Mouse (Mus musculus) midbrain, embryonic 11.5 days (tissue): ENCODE data around the gene Grin3a. TPM values are rescaled to one million over a fixed set of nuclear protein-coding genes. Genes with fewer than 3 reads are reported as not detected.
"Not testable (repeated sequence)": the region's sequence is repeated elsewhere in the genome, so short reads cannot be mapped to it uniquely, and the experiment has no call there.

Source experiments
- ATAC-seq: fragments of 200-750 bp; cut with Nextera tagmentation; 2 replicates; pipeline ENCODE4 v1.8.0; 2017; ENCODE audit warnings: moderate TSS enrichment, moderate library complexity; ENCODE audit not compliant: low FRiP score
- DNase-seq: peaks from one replicate; pipeline ENCODE4 v3.0.0; 2015; ENCODE audit warnings: low spot score; ENCODE audit errors: missing footprints
- H3K27ac ChIP-seq: fragments of 300-500 bp; sonication (generic); 2 replicates; pipeline ENCODE4 v1.5.1; 2014; ENCODE audit warnings: low read depth, low read length
- H3K27me3 ChIP-seq: fragments of 300-500 bp; sonication (generic); 2 replicates; pipeline ENCODE4 v1.6.1; 2014; ENCODE audit warnings: mild to moderate bottlenecking, low read length, moderate library complexity, mixed read lengths; ENCODE audit not compliant: control insufficient read depth, insufficient read depth
- H3K36me3 ChIP-seq: fragments of 300-500 bp; sonication (generic); 2 replicates; pipeline ENCODE4 v1.6.1; 2014; ENCODE audit warnings: mild to moderate bottlenecking, low read length, moderate library complexity, mixed read lengths; ENCODE audit not compliant: control insufficient read depth, insufficient read depth
- H3K4me1 ChIP-seq: fragments of 300-500 bp; sonication (generic); 2 replicates; pipeline ENCODE4 v1.6.1; 2014; ENCODE audit warnings: low read length; ENCODE audit not compliant: control insufficient read depth, insufficient read depth
- H3K4me2 ChIP-seq: fragments of 300-500 bp; sonication (generic); 2 replicates; pipeline ENCODE4 v1.6.1; 2014; ENCODE audit warnings: mild to moderate bottlenecking, moderate library complexity
- H3K4me3 ChIP-seq: fragments of 300-500 bp; sonication (generic); 2 replicates; pipeline ENCODE4 v1.5.1; 2014; ENCODE audit warnings: low read depth, low read length
- H3K9ac ChIP-seq: fragments of 300-500 bp; sonication (generic); 2 replicates; pipeline ENCODE4 v1.6.1; 2014; ENCODE audit warnings: low read length
- H3K9me3 ChIP-seq: fragments of 300-500 bp; sonication (generic); 2 replicates; pipeline ENCODE4 v1.6.1; 2016; ENCODE audit warnings: low read length; ENCODE audit not compliant: control insufficient read depth
- WGBS: fragments of 180-500 bp; shearing (Covaris S2); extraction: QIAGEN DNeasy Blood & Tissue Kit; methylation state at CpG from one replicate; pipeline ENCODE4 v1.1.7; 2014; 5-methylcytosine and 5-hydroxymethylcytosine counted together
- polyA plus RNA-seq: library from polyadenylated mRNA; unstranded; fragments of >200 nt; fragmentation: Nextera tagmentation; extraction: Ambion mirVana; gene quantifications from 2 replicates; pipeline ENCODE4 v1.2.1, GENCODE M21; 2014

Gene Grin3a
- polyA plus RNA-seq, 1 experiment from 2014 or later, result 1.0 TPM

GRCm38 (mm10) chr4:49659421-49659820 is 186.1 kb downstream of the Grin3a start:
- Histone ChIP-seq H3K27ac (no peak overlapping the region), H3K9ac (no peak overlapping the region), H3K9me3 (no peaks in the 10 kb centered on the region), H3K4me3 (no peak overlapping the region), H3K4me1 (no peaks in the 10 kb centered on the region), H3K4me2 (no peak overlapping the region), H3K36me3 (peaks cover 6% of the 10 kb centered on the region; the same call in 1 of the 2 replicates), H3K27me3 (no peaks in the 10 kb centered on the region)
- no peak for ATAC-seq
- 97% methylated on average over 1 of the region's 1 CpGs for WGBS
- no peak for DNase-seq

DNA sequence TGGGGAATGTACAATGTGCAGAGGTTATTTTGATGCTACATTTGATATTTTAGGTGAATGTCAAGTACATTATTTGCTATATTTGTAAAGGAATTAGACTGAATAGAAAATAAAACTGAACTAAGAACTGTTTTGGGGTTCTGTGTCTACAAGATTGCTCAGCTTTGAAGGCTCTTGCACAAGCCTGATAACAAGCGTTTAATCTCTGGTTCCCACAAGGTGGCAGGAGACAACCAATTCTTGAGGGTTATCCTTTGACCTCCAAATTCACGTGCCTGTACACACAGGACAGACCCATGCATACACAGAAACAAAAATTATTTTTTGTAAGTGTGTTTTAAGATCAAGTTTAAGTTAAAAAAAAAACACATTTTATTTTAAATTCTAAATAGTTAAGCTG is 205.6 kb downstream of the Grin3a start:
- Histone ChIP-seq H3K36me3 (peaks cover 8% of the 10 kb centered on the region; the same call in 1 of the 2 replicates), H3K4me1 (no peaks in the 10 kb centered on the region), H3K9me3 (no peaks in the 10 kb centered on the region), H3K4me2 (no peak overlapping the region), H3K27me3 (no peaks in the 10 kb centered on the region), H3K4me3 (no peak overlapping the region), H3K27ac (no peak overlapping the region), H3K9ac (no peak overlapping the region)
- 73% methylated on average over 2 of the region's 2 CpGs for WGBS
- ATAC-seq (no peak), DNase-seq (no peak)

DNA sequence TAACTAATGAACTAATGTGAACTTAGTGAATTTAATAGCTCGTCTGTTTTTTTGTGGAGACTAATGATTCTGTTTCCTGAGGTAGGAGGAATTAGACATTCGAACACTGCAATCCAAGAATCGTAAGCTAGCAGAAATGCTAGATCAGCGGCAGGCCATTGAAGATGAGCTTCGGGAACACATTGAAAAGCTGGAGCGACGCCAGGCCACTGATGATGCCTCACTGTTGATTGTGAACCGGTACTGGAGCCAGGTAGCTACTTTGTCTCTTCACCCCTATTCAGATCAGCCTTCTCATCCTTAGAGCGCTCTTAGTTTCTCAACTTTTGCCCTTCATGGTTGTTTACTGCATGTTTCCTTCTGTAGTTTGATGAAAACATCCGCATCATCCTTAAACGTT is 207.7 kb downstream of the Grin3a start:
- no peaks in the 10 kb centered on the region for H3K27me3 ChIP-seq
- no peaks in the 10 kb centered on the region for H3K4me1 ChIP-seq
- no peaks in the 10 kb centered on the region for H3K9me3 ChIP-seq
- no peak for ATAC-seq
- no peak overlapping the region for H3K9ac ChIP-seq
- DNase-seq, result no peak
- no peak overlapping the region for H3K4me3 ChIP-seq
- H3K36me3 ChIP-seq, result peaks cover 6% of the 10 kb centered on the region; the same call in 1 of the 2 replicates
- no peak overlapping the region for H3K27ac ChIP-seq
- no peak overlapping the region for H3K4me2 ChIP-seq
- WGBS, result 94% methylated on average over 11 of the region's 11 CpGs

- Histone ChIP-seq H3K9ac (peak overlapping the region; percentile 84), H3K27ac (peak overlapping the region; percentile 61), H3K4me1 (no peaks in the 10 kb centered on the region; the same call in 1 of the 2 replicates), H3K4me3 (peak overlapping the region; percentile 81), H3K9me3 (no peaks in the 10 kb centered on the region), H3K4me2 (peak overlapping the region; percentile 82), H3K27me3 (no peaks in the 10 kb centered on the region), H3K36me3 (no peaks in the 10 kb centered on the region)
- under 1% methylated on average over 30 of the region's 30 CpGs for WGBS
- ATAC-seq, result no peak; the same call in 1 of the 2 replicates
- no peak for DNase-seq
These were observed 213.4 kb downstream of the Grin3a start for GRCm38 (mm10) chr4:49632139-49632481.

GRCm38 (mm10) chr4:49631319-49632138 is 214.0 kb downstream of the Grin3a start, which contains the start of gene Rnf20:
Gene Rnf20 (plus strand): TSS chr4:49632006.
- peak within 1 kb of the TSS; percentile 84 for H3K9ac ChIP-seq
- peak within 1 kb of the TSS; percentile 81 for H3K4me3 ChIP-seq
- H3K27ac ChIP-seq, result peak within 1 kb of the TSS; percentile 61
- H3K36me3 ChIP-seq, result no peaks in the 10 kb centered on the region
- DNase-seq (peak; percentile 99), ATAC-seq (peak; percentile 97)
- H3K4me1 ChIP-seq, result no peaks in the 10 kb centered on the region; the same call in 1 of the 2 replicates
- 4% methylated on average over 37 of the region's 37 CpGs for WGBS
- no peaks in the 10 kb centered on the region for H3K9me3 ChIP-seq
- peak within 1 kb of the TSS; percentile 82 for H3K4me2 ChIP-seq
- no peaks in the 10 kb centered on the region for H3K27me3 ChIP-seq

GRCm38 (mm10) chr4:49628941-49629340 is 216.6 kb downstream of the Grin3a start:
- Histone ChIP-seq H3K9me3 (no peaks in the 10 kb centered on the region), H3K4me1 (no peaks in the 10 kb centered on the region; the same call in 1 of the 2 replicates), H3K27me3 (no peaks in the 10 kb centered on the region), H3K27ac (no peak overlapping the region), H3K9ac (no peak overlapping the region), H3K4me2 (no peak overlapping the region), H3K4me3 (no peak overlapping the region), H3K36me3 (no peaks in the 10 kb centered on the region)
- WGBS, result 77% methylated on average over 5 of the region's 5 CpGs
- ATAC-seq (no peak), DNase-seq (no peak)

DNA sequence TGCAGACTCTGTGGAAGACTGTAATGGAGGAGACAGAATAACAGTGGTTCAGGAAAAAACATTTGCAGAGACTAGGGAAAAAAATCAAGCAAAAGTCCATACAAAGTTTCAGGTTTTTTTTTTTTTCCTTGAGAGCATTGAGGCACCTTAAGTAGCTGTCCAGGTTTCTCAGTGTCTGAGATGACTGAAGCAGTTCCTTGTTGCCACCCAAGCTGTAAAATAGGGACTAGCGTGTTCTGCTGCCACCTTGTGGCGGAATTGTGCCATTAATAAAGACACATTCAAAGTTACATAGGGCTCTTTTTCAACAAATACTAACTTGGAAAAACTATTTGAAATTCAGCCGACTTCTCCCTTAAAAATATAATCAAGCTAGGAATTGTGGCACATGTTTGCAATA is 218.6 kb downstream of the Grin3a start:
- Histone ChIP-seq H3K4me2 (no peak overlapping the region), H3K9me3 (no peaks in the 10 kb centered on the region)
- ATAC-seq, result no peak

GRCm38 (mm10) chr4:49624969-49625368 is 220.6 kb downstream of the Grin3a start:
- not testable (repeated sequence) for ATAC-seq, H3K9ac ChIP-seq

More for the DNA sequence above, 218.6 kb downstream of the Grin3a start:
- Histone ChIP-seq H3K27ac (no peak overlapping the region), H3K36me3 (no peaks in the 10 kb centered on the region), H3K9ac (no peak overlapping the region), H3K27me3 (no peaks in the 10 kb centered on the region), H3K4me1 (no peaks in the 10 kb centered on the region), H3K4me3 (no peak overlapping the region)
- 5% methylated on average over 3 of the region's 3 CpGs for WGBS
- DNase-seq, result peak; percentile 97

DNA sequence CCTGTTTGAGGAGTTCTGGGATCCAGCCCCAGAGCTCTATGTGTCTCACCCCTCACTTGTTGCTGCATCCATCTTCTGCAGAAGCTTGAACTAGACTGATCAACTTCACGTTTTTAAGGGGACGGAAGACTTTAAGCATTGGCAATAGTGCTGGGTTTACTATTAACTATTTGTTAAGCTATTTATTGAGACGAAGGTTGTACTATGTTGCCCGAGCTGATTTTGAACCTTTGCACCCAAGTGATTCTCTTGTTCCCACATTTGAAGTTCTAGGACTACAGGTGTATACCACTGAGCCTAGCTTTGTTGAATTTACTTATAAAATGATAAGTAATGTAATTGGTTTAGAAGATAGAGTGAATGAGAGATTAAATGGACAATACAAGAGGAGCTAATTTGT is 221.6 kb downstream of the Grin3a start:
- Histone ChIP-seq H3K4me2 (no peak overlapping the region), H3K27ac (no peak overlapping the region), H3K4me3 (no peak overlapping the region), H3K9ac (no peak overlapping the region), H3K4me1 (no peaks in the 10 kb centered on the region), H3K27me3 (no peaks in the 10 kb centered on the region), H3K36me3 (no peaks in the 10 kb centered on the region), H3K9me3 (no peaks in the 10 kb centered on the region)
- no peak for ATAC-seq
- no peak for DNase-seq
- WGBS, result 83% methylated on average over 4 of the region's 4 CpGs

More at GRCm38 (mm10) chr4:49624969-49625368, 220.6 kb downstream of the Grin3a start:
- H3K9me3 ChIP-seq, H3K4me3 ChIP-seq, H3K27ac ChIP-seq, H3K36me3 ChIP-seq, H3K4me1 ChIP-seq, H3K27me3 ChIP-seq, H3K4me2 ChIP-seq, DNase-seq: not testable (repeated sequence)
- 92% methylated on average over 4 of the region's 4 CpGs for WGBS
